12 mouse cellular contexts compared by ENCODE assay signal in the genomic region with DNA sequence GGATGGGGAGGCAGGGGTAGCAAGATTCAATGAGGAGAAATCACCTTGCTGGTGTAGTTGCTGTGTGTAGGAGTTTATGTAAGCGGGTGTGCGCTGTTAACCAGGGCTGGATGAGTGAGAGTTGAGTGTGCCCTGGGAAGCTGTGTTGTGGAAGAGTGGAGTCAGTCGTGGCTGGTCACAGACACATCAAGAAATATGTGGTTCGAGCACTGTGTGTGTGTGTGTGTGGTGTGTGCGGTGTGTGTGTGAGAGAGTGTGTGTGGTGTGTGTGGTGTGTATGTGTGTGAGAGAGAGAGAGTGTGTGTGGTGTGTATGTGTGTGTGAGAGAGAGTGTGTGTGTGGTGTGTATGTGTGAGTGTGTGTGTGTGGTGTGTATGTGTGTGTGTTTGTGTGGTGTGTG. TPM values are rescaled to one million over a fixed set of nuclear protein-coding genes. Genes with fewer than 3 reads are reported as not detected.
DNase-seq lines count a peak whose midpoint lies in the region; ATAC-seq and TF ChIP-seq lines count a peak whose summit lies in the region.
"Had no signal": no experiment of that assay in that cellular context is flagged by ENCODE, and none has a peak within 500 bp of the region (broad histone marks: within the 10 kb centered on the region; RNA-seq: fewer than 3 reads in every experiment).

No protein-coding gene starts in this region.

- H3K4me1 ChIP-seq in kidney, embryonic 16.5 days (ENCODE audit: insufficient read depth, low read length): peaks cover 9% of the 10 kb centered on the region
- H3K4me1 ChIP-seq in embryonic facial prominence, embryonic 15.5 days: peaks cover 14% of the 10 kb centered on the region
- peaks cover 7% of the 10 kb centered on the region; the same call in 1 of the 2 replicates for H3K4me1 ChIP-seq in intestine, embryonic 15.5 days (replicated peaks)
- peaks cover 5% of the 10 kb centered on the region; the same call in 1 of the 2 replicates for H3K4me1 ChIP-seq in midbrain, postnatal 0 days (ENCODE audit: insufficient read depth, low read length)

- H3K9ac ChIP-seq in kidney, embryonic 16.5 days (replicated peaks; ENCODE audit: low read length): no peak overlapping the region
- no peak overlapping the region for H3K9ac ChIP-seq in embryonic facial prominence, embryonic 15.5 days
- no peak overlapping the region for H3K9ac ChIP-seq in intestine, embryonic 15.5 days
- H3K9ac ChIP-seq in midbrain, postnatal 0 days (replicated peaks; ENCODE audit: low read length, poor library complexity, severe bottlenecking): no peak overlapping the region

- peaks cover 15% of the 10 kb centered on the region for H3K27me3 ChIP-seq in kidney, embryonic 16.5 days (ENCODE audit: insufficient read depth, low read length)
- H3K27me3 ChIP-seq in embryonic facial prominence, embryonic 15.5 days: peaks cover 17% of the 10 kb centered on the region
- peaks cover 32% of the 10 kb centered on the region for H3K27me3 ChIP-seq in intestine, embryonic 15.5 days (replicated peaks)
- H3K27me3 ChIP-seq in midbrain, postnatal 0 days (ENCODE audit: insufficient read depth, low read length): peaks cover 14% of the 10 kb centered on the region

- no peaks in the 10 kb centered on the region for H3K9me3 ChIP-seq in kidney, embryonic 16.5 days (ENCODE audit: low read length)
- no peaks in the 10 kb centered on the region for H3K9me3 ChIP-seq in embryonic facial prominence, embryonic 15.5 days (replicated peaks)
- H3K9me3 ChIP-seq in intestine, embryonic 15.5 days: no peaks in the 10 kb centered on the region
- no peaks in the 10 kb centered on the region for H3K9me3 ChIP-seq in midbrain, postnatal 0 days (ENCODE audit: low read length)
- H3K9me3 ChIP-seq: G1E had no signal

- no peak overlapping the region for H3K27ac ChIP-seq in kidney, embryonic 16.5 days (ENCODE audit: low read length)
- no peak overlapping the region for H3K27ac ChIP-seq in embryonic facial prominence, embryonic 15.5 days (replicated peaks)
- H3K27ac ChIP-seq in intestine, embryonic 15.5 days: no peak overlapping the region
- H3K27ac ChIP-seq in midbrain, postnatal 0 days (ENCODE audit: low read depth, low read length): no peak overlapping the region

- WGBS in kidney, embryonic 16.5 days: 60% methylated on average over 5 of the region's 5 CpGs
- 72% methylated on average over 5 of the region's 5 CpGs for WGBS in embryonic facial prominence, embryonic 15.5 days
- 68% methylated on average over 5 of the region's 5 CpGs for WGBS in intestine, embryonic 15.5 days
- WGBS in midbrain, postnatal 0 days: 76% methylated on average over 5 of the region's 5 CpGs

- H3K4me2 ChIP-seq in kidney, embryonic 16.5 days (replicated peaks; ENCODE audit: low read depth, low read length): peak overlapping the region; percentile 65
- H3K4me2 ChIP-seq in embryonic facial prominence, embryonic 15.5 days (replicated peaks): peak overlapping the region; percentile 64
- H3K4me2 ChIP-seq in intestine, embryonic 15.5 days (replicated peaks): peak overlapping the region; percentile 70
- H3K4me2 ChIP-seq in midbrain, postnatal 0 days (ENCODE audit: low read depth, low read length, poor library complexity, severe bottlenecking): peak overlapping the region; percentile 48; the same call in 1 of the 2 replicates

- no peaks in the 10 kb centered on the region for H3K36me3 ChIP-seq in kidney, embryonic 16.5 days (ENCODE audit: insufficient read depth, low read length)
- no peaks in the 10 kb centered on the region for H3K36me3 ChIP-seq in embryonic facial prominence, embryonic 15.5 days
- H3K36me3 ChIP-seq in intestine, embryonic 15.5 days: no peaks in the 10 kb centered on the region
- no peaks in the 10 kb centered on the region for H3K36me3 ChIP-seq in midbrain, postnatal 0 days (ENCODE audit: insufficient read depth, low read length)
- H3K36me3 ChIP-seq: G1E had no signal

- no peak for ATAC-seq in kidney, embryonic 16.5 days (ENCODE audit: low FRiP score, low TSS enrichment)
- ATAC-seq in embryonic facial prominence, embryonic 15.5 days (ENCODE audit: insufficient number of reproducible peaks, low FRiP score, low TSS enrichment, low read depth): no peak
- ATAC-seq in intestine, embryonic 15.5 days: no peak
- no peak for ATAC-seq in midbrain, postnatal 0 days (ENCODE audit: low FRiP score)

- peak overlapping the region; percentile 48 for H3K4me3 ChIP-seq in kidney, embryonic 16.5 days (ENCODE audit: low read length)
- H3K4me3 ChIP-seq in embryonic facial prominence, embryonic 15.5 days (replicated peaks): peak overlapping the region; percentile 40; the same call in 1 of the 2 replicates
- H3K4me3 ChIP-seq in intestine, embryonic 15.5 days (replicated peaks): no peak overlapping the region
- no peak overlapping the region for H3K4me3 ChIP-seq in midbrain, postnatal 0 days (ENCODE audit: low read depth, low read length)
- H3K4me3 ChIP-seq: erythroblast, embryonic 14.5 days had no signal

- no peak for TF ChIP-seq CTCF in midbrain, postnatal 0 days (IDR thresholded peaks at IDR 0.05)

- no peak for DNase-seq in kidney, postnatal 10 days
- no peak for DNase-seq in midbrain, postnatal 0 days (ENCODE audit: low spot score)
- DNase-seq in thymus, postnatal 10 days (ENCODE audit: low spot score in 2 of 2): no peak
- no peak for DNase-seq in layer of hippocampus, adult 8-10 months (ENCODE audit: low spot score in 2 of 2)
- DNase-seq in frontal cortex, postnatal 36 days (ENCODE audit: low spot score in 2 of 2): no peak

RNA-seq across cellular contexts. Expression of gene Arhgef15, which starts 1.8 kb away (rescaled TPM):
- polyA plus RNA-seq in kidney, embryonic 16.5 days (2015; fragmentation: Nextera tagmentation; extraction: Ambion mirVana): 20.0 and 23.0 TPM in 2 replicates
- 8.0 and 9.7 TPM in 2 replicates for polyA plus RNA-seq in embryonic facial prominence, embryonic 15.5 days (2015; fragmentation: Nextera tagmentation; extraction: Ambion mirVana)
- 8.1 and 8.6 TPM in 2 replicates for polyA plus RNA-seq in intestine, embryonic 15.5 days (2015; fragmentation: Nextera tagmentation; extraction: Ambion mirVana)
- total RNA-seq in midbrain, postnatal 0 days (2014; rRNA removed): 23.3 and 50.8 TPM in 2 replicates
- polyA plus RNA-seq in midbrain, postnatal 0 days (2015; fragmentation: Nextera tagmentation; extraction: Ambion mirVana): 27.6 and 34.3 TPM in 2 replicates
- 10 to 100 TPM in 3 of 4 experiments, 1 to 10 TPM in 1; 9.1 to 16.5 (median 12.0) TPM for total RNA-seq in layer of hippocampus, adult 8-10 months (2022)
- total RNA-seq: monocyte, adult 5-6 weeks had no signal
- polyA plus RNA-seq: erythroblast, embryonic 14.5 days; G1E had no signal

RNA-seq across cellular contexts. Expression of gene Slc25a35, which starts 12.5 kb away (rescaled TPM):
- polyA plus RNA-seq in kidney, embryonic 16.5 days (2015; fragmentation: Nextera tagmentation; extraction: Ambion mirVana): 7.6 and 7.9 TPM in 2 replicates
- 6.0 and 10.0 TPM in 2 replicates for polyA plus RNA-seq in embryonic facial prominence, embryonic 15.5 days (2015; fragmentation: Nextera tagmentation; extraction: Ambion mirVana)
- 2.7 and 2.8 TPM in 2 replicates for polyA plus RNA-seq in intestine, embryonic 15.5 days (2015; fragmentation: Nextera tagmentation; extraction: Ambion mirVana)
- 0.93 and 1.4 TPM in 2 replicates for total RNA-seq in midbrain, postnatal 0 days (2014; rRNA removed)
- polyA plus RNA-seq in midbrain, postnatal 0 days (2015; fragmentation: Nextera tagmentation; extraction: Ambion mirVana): 1.5 and 2.0 TPM in 2 replicates
- total RNA-seq in layer of hippocampus, adult 8-10 months (2022): 1 to 10 TPM; 4.9 to 7.4 (median 5.8) TPM
- polyA plus RNA-seq: erythroblast, embryonic 14.5 days had no signal

RNA-seq across cellular contexts. Expression of gene Rangrf, which starts 19.5 kb away (rescaled TPM):
- polyA plus RNA-seq in kidney, embryonic 16.5 days (2015; fragmentation: Nextera tagmentation; extraction: Ambion mirVana): 62.3 and 63.9 TPM in 2 replicates
- polyA plus RNA-seq in embryonic facial prominence, embryonic 15.5 days (2015; fragmentation: Nextera tagmentation; extraction: Ambion mirVana): 49.5 and 52.3 TPM in 2 replicates
- 61.4 and 62.2 TPM in 2 replicates for polyA plus RNA-seq in intestine, embryonic 15.5 days (2015; fragmentation: Nextera tagmentation; extraction: Ambion mirVana)
- total RNA-seq in midbrain, postnatal 0 days (2014; rRNA removed): 12.0 and 25.0 TPM in 2 replicates
- polyA plus RNA-seq in midbrain, postnatal 0 days (2015; fragmentation: Nextera tagmentation; extraction: Ambion mirVana): 18.9 and 20.2 TPM in 2 replicates
- total RNA-seq in layer of hippocampus, adult 8-10 months (2022): 10 to 100 TPM; 14.1 to 24.1 (median 15.9) TPM

RNA-seq across cellular contexts. Expression of gene Odf4, which starts 28.6 kb away (rescaled TPM):
- polyA plus RNA-seq in kidney, embryonic 16.5 days (2015; fragmentation: Nextera tagmentation; extraction: Ambion mirVana): not detected in 2 replicates
- polyA plus RNA-seq in embryonic facial prominence, embryonic 15.5 days (2015; fragmentation: Nextera tagmentation; extraction: Ambion mirVana): not detected in 2 replicates
- polyA plus RNA-seq in intestine, embryonic 15.5 days (2015; fragmentation: Nextera tagmentation; extraction: Ambion mirVana): not detected in 2 replicates
- 1.5 and 4.3 TPM in 2 replicates for total RNA-seq in midbrain, postnatal 0 days (2014; rRNA removed)
- polyA plus RNA-seq in midbrain, postnatal 0 days (2015; fragmentation: Nextera tagmentation; extraction: Ambion mirVana): 0.52 and 2.2 TPM in 2 replicates
- total RNA-seq in layer of hippocampus, adult 8-10 months (2022): under 1 TPM in 3 of 4 experiments, not detected in 1; 0.32 to 0.58 (median 0.45) TPM
- total RNA-seq: G1E; monocyte, adult 5-6 weeks had no signal
- polyA plus RNA-seq: erythroblast, embryonic 14.5 days; G1E; large intestine, adult 2 months had no signal

RNA-seq across cellular contexts. Expression of gene Pfas, which starts 52.8 kb away (rescaled TPM):
- polyA plus RNA-seq in kidney, embryonic 16.5 days (2015; fragmentation: Nextera tagmentation; extraction: Ambion mirVana): 33.9 and 41.9 TPM in 2 replicates
- 26.1 and 27.5 TPM in 2 replicates for polyA plus RNA-seq in embryonic facial prominence, embryonic 15.5 days (2015; fragmentation: Nextera tagmentation; extraction: Ambion mirVana)
- 29.7 and 32.1 TPM in 2 replicates for polyA plus RNA-seq in intestine, embryonic 15.5 days (2015; fragmentation: Nextera tagmentation; extraction: Ambion mirVana)
- 28.3 and 28.7 TPM in 2 replicates for total RNA-seq in midbrain, postnatal 0 days (2014; rRNA removed)
- 13.9 and 14.1 TPM in 2 replicates for polyA plus RNA-seq in midbrain, postnatal 0 days (2015; fragmentation: Nextera tagmentation; extraction: Ambion mirVana)
- 10 to 100 TPM; 25.8 to 32.2 (median 26.8) TPM for total RNA-seq in layer of hippocampus, adult 8-10 months (2022)

Comparison
In these comparisons a context has a peak if more than half of its experiments do, and no peak if none do; other contexts are left out.
1. H3K4me3 ChIP-seq: peak in kidney, embryonic 16.5 days (single experiment) and embryonic facial prominence, embryonic 15.5 days (single experiment); none in intestine, embryonic 15.5 days (single experiment) and midbrain, postnatal 0 days (single experiment).
2. Peak in every context shown above with its lines, with median percentiles within 50 percentile points of each other: H3K4me2 ChIP-seq.